Mouse (Mus musculus): ENCODE data around the gene Camkmt.

Camkmt gene

DNA sequence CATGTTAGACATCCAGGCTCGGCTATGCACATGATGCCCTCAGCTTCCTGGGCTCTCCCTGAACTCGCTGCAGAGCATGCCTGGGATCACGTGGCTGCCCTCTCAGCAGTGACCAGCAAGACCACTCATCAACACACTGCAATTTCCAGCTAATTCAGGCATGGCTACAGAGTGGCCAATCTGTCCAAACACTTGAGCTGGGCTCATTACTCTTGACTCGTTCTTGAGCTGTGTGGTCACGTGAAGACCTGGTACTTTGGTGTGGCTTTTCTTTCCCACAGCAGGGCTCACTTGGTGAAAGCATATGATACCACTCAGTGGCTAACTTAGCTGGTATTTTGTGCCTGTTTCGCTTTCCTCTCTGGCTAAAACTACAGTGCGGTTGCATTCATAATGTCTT lies 282.2 kb downstream of the Camkmt start:
- DNase-seq (ENCODE audit: low read depth) = no peak

DNA sequence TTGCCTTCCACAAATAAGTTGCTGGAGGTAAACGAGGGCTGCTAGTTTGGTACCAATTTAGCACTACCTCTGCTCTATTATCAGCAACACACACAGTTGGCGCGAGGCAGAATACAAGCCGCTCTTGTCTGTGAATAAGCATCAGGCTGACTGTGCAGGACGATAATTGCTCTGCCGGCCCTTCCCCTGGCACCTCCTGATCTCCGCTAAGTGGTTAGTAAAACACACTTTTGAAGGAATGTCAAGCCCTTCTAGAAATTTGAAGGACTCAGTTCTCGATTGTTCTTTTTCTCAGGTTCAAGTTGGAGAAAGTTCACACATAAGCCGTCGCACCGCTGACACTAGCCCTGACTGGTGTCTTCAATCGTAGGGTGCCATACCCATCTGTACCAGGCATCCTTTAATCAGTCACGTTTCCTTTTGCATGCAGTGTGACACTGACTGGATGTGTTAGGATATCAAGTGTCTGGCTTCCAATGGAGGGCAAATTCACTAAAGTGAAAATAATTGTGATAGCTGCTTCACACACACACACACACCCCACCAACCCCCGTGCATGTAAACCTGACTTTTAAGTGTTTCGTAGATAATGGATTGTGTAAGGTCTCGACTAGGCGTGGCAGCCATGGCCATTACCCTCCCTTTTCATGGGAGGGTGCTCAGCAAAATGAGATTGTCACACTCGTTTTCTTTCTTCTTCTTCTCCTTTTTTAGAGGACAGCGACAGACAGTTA lies 283.9 kb downstream of the Camkmt start:
- no peak for DNase-seq (ENCODE audit: low read depth)

DNA sequence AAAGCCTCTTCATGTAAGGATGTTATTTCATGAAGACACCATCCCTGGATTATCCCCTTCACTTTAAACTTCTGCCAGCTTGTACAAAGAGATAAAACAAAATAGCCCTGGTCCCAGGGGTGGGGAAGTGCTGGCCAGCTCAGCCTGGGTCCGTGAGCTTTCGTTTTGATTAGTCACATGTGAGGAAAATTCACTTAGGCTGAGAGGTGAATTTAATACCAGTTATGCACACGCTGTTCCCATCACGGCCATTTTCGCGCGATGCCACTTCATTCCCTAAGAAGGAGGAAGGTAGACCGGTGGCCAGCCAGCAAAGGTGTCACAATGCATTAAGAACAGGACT lies 284.5 kb downstream of the Camkmt start:
- no peak for DNase-seq (ENCODE audit: low read depth)

- no peak for DNase-seq (ENCODE audit: low read depth)
These were observed 285.2 kb downstream of the Camkmt start for GRCm38 (mm10) chr17:85375523-85375922.

GRCm38 (mm10) chr17:85377496-85377895 lies 287.1 kb downstream of the Camkmt start:
- no peak for DNase-seq (ENCODE audit: low read depth)

GRCm38 (mm10) chr17:85379101-85379500 lies 288.7 kb downstream of the Camkmt start:
- no peak for DNase-seq (ENCODE audit: low read depth)

GRCm38 (mm10) chr17:85381578-85382223 lies 291.3 kb downstream of the Camkmt start:
- no peak for DNase-seq (ENCODE audit: low read depth)

GRCm38 (mm10) chr17:85382344-85382743 lies 292.0 kb downstream of the Camkmt start:
- DNase-seq (ENCODE audit: low read depth) = no peak

GRCm38 (mm10) chr17:85382906-85383305 lies 292.6 kb downstream of the Camkmt start:
- peak; percentile 34 for DNase-seq (ENCODE audit: low read depth)

DNA sequence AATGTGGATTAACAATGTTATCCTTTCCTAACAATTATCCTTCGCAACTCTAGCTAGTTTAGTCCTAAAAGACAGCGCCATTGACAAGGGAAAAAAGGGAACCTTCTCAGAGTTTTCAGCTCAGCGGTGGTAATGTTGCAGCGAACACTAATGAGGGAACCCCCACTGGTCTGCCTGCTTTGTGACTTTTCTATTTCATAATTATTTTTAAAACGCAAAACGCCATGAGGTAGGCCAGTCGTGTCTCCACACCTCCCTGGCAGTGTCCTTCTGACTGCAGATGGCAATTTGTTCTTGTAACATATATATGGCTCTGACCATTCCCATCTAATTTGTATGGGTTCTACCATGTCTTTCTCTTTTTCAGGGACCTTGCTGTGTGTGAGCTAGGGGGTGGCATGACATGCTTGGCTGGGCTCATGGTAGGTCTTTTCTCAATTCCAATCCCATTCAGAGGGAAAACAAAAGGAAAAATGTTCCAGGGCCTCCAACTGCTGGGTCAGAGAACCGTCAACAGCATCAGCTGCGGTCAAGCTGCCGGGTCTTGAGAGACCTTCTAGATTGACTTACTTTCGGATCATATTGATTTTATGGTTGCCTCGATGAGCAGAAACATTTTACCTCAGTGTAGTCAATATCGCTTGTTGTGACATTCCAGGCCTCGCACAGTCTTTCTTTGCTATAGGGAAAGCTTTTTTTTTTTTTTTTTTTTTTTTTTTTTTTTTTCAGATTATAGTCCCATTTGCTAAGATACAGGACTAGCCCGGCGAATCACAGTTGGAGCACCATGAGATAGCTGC lies 302.9 kb downstream of the Camkmt start:
- no peak for DNase-seq (ENCODE audit: low read depth)

DNA sequence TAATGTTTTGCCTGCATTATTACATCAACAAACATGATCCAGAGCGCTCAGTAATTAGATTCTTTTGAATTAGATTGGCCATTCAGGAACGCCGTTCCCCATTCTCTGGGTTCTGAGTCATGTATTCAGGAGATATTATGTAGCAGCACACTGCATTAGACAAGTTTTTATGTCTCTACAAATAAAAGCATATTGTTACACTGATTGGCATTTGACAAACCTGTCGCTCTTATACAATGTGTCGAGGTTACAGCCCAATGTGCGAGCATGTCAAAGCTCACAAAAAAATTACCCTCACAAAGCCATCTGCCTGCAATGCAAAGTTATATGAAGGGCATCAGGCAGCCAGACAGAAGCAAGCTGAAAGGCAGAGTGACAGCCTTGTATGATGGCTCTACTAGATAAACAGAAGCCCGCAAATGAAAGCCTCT lies 303.6 kb downstream of the Camkmt start:
- DNase-seq (ENCODE audit: low read depth) = no peak

DNA sequence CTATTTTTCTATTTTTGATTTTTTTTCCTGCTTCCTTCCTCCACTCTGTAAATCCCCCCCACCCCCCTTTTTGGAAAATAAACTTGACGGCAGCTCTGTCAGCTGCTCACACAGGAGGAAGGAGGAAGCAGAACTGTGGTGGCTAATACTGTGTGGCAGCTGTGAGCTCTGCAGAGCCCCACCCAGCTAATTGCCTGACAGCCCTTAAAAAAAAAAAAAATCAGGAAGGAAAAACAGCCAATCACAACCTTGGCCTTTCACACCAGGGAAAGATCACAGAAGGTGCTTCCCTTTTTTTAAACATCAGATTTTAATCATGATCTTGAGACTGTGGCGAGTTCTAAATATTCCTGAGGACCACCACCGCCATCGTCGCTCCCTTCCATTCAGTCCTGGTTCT lies 305.1 kb downstream of the Camkmt start:
- DNase-seq (ENCODE audit: low read depth) = no peak

DNA sequence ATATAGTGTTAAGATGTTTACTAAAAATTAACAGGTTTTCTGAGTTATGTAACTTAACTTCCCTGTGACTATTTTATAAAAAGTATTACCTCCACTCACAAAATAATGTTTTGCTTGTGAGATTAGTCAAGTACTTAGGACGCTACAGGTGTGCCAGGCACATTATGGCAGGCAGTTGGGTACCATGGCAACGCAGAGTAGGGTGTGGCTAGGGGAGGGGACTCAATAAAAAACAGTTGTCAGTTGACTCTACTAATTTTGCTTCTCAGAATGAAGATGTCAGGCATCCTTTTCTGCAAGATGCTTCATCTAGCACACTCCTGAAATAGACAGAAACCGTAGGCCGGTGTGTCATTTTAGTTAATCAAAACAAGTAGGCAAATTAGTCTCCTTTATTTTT lies 310.4 kb downstream of the Camkmt start:
- no peak for DNase-seq (ENCODE audit: low read depth)

DNA sequence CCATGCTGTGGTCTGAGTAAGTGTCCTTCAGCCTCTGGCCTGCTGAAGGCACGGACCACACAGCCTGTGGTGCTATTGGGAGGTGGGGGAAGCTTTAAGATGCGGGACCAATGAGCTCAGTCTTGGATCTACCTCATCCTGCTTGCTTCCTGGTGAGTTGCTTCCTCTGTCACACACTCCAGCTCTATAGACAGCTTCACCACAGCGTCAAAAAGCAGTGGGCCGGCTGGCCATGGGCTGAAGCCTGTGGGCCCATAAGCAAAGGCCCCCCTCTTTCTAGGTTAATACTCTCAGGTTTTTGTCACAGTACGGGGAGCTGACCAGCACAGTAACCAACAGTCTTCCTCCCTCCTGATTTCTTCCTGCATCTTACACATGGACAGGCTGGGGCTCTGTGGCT lies 314.8 kb downstream of the Camkmt start:
- no peak for DNase-seq (ENCODE audit: low read depth)

- no peak for DNase-seq (ENCODE audit: low read depth)
These were observed 315.8 kb downstream of the Camkmt start for GRCm38 (mm10) chr17:85406195-85406594.

GRCm38 (mm10) chr17:85428831-85429230 lies 338.5 kb downstream of the Camkmt start:
- DNase-seq (ENCODE audit: low read depth) = no peak

DNA sequence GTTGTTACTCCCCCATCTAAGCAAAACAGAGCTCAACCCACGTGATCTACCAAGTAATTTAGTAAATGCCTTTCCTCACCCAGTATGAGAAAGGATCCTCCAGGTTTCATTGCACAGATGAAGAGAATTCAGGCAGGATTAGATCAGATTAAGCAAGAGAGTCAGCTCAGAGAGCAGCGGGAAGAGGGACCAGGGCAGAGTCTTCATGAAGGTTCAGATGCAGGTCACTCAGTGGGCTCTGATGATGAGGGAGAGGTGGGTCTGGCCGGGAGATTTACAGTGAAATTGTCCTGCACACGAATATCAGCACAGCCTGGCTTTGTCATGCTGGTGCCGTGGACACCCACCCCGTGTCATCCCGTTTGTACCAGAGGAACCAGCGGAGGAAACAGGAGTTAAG lies 342.6 kb downstream of the Camkmt start:
- DNase-seq (ENCODE audit: low read depth) = no peak

GRCm38 (mm10) chr17:85443036-85443435 lies 352.7 kb downstream of the Camkmt start:
- no peak for DNase-seq (ENCODE audit: low read depth)

- DNase-seq (ENCODE audit: low read depth) = no peak
These were observed 364.1 kb downstream of the Camkmt start for GRCm38 (mm10) chr17:85454419-85454983.

DNA sequence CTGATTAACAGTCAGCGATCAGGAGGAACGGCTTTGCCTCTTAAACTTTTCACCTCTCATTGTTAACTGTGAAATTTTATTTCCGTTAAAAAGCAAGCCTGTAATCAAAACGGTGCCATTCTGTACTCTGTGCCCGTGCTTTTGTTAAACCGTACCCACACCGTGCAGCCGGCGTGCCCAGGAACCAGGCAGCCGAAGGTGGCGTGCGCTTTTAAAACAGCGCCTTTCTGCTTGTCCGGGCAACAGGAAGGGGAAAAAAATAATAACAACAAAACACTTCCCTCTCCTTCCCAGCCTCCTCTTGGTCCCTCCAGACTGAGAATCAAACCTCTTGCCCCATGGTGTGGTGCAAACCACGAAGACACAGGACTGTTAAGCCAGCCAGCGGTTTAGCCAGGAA lies 364.7 kb downstream of the Camkmt start:
- no peak for DNase-seq (ENCODE audit: low read depth)

DNA sequence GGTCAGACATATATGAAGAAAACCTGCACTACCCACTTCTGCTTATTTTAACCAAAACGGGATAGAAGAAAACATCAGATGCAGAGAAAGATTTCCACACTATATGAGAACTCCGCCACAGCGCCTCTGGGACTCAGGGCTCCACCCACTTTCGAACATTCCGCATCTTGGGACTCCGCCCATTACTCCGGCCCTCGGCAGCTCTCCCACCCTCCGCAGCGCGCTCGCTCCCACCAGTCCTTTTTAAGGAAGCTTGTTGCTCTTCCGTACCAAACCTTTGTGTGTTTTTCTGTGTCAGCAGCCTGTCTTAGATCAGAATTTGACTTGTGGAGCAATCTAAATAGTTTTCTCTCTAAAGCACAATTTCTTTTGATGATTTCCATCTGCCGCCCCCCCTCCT lies 367.7 kb downstream of the Camkmt start:
- DNase-seq (ENCODE audit: low read depth) = peak; percentile 9

GRCm38 (mm10) chr17:85458589-85458988 lies 368.2 kb downstream of the Camkmt start:
- no peak for DNase-seq (ENCODE audit: low read depth)

- no peak for DNase-seq (ENCODE audit: low read depth)
These were observed 371.2 kb downstream of the Camkmt start for GRCm38 (mm10) chr17:85461577-85461976.
